ENCODE assay signal across 17 mouse cellular contexts in the genomic region with DNA sequence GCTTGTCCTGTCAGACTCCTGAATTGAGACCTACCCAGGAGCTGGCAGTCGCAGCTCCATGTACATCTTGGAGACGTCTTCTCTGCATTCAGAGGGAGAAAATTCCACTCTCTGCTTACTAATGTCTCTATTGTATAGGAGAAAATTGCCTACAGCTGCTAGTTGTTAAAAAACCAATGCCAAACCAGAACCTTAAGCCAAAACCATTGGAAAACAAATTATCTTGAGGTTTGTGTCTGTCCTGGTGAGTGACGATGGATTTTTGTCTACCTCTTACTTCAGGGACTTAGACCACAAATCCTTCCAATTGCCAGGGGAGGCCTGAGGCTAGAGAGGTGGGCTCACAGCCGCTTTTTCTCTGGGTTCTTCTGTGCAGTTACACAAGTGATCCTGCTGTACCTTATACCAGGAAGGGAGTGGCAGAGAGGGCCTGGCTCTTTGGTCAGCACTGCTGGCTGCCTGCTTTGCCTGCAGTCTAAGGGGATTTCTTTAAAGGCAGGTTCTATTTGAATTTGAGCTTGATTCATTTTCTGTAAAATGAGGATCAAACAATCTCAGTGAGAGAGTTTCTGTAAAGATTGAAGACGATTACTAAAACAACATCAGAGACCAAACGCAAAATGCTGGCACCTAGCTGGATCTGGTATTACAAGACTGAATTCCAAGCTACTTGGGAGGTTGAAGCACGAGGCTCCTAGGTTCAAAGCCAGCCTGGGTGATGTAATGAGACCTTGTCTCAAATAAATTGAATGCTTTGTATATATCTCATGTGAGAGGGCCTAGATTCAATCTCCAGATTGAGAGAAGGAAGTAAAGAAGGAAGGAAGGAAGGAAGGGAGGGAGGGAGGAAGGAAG.
DNase-seq lines count a peak whose midpoint lies in the region; ATAC-seq and TF ChIP-seq lines count a peak whose summit lies in the region.
"Had no signal": no experiment of that assay in that cellular context is flagged by ENCODE, and none has a peak within 500 bp of the region (broad histone marks: within the 10 kb centered on the region; RNA-seq: fewer than 3 reads in every experiment).

No protein-coding gene starts in this region.

- ATAC-seq in heart, embryonic 12.5 days (ENCODE audit: insufficient number of reproducible peaks, low FRiP score) = no peak
- no peak for ATAC-seq in limb, embryonic 13.5 days (ENCODE audit: low FRiP score, low read depth)
- peak; percentile 63; the same call in 1 of the 2 replicates for ATAC-seq in embryonic facial prominence, embryonic 14.5 days (ENCODE audit: low read depth)
- ATAC-seq in stomach, postnatal 0 days (ENCODE audit: low FRiP score, low TSS enrichment) = no peak

- H3K4me1 ChIP-seq in heart, embryonic 12.5 days (replicated peaks) = peaks cover 46% of the 10 kb centered on the region
- H3K4me1 ChIP-seq in limb, embryonic 13.5 days = peaks cover 11% of the 10 kb centered on the region; the same call in 1 of the 2 replicates
- H3K4me1 ChIP-seq in limb, embryonic 10.5 days = peaks cover 5% of the 10 kb centered on the region; the same call in 1 of the 2 replicates
- peaks cover 20% of the 10 kb centered on the region for H3K4me1 ChIP-seq in embryonic facial prominence, embryonic 14.5 days (ENCODE audit: control insufficient read depth, insufficient read depth, low read length)
- H3K4me1 ChIP-seq in stomach, postnatal 0 days (replicated peaks; ENCODE audit: control insufficient read depth, insufficient read depth) = no peaks in the 10 kb centered on the region
- H3K4me1 ChIP-seq: midbrain, embryonic 12.5 days had no signal

- no peak overlapping the region for H3K9ac ChIP-seq in heart, embryonic 12.5 days
- no peak overlapping the region for H3K9ac ChIP-seq in limb, embryonic 13.5 days
- no peak overlapping the region for H3K9ac ChIP-seq in embryonic facial prominence, embryonic 14.5 days (ENCODE audit: low read depth, low read length)
- H3K9ac ChIP-seq in stomach, postnatal 0 days (ENCODE audit: low read length) = no peak overlapping the region
- H3K9ac ChIP-seq: hindbrain, embryonic 14.5 days; liver, embryonic 14.5 days; midbrain, embryonic 12.5 days had no signal

- H3K4me2 ChIP-seq in heart, embryonic 12.5 days = no peak overlapping the region
- H3K4me2 ChIP-seq in limb, embryonic 13.5 days (replicated peaks) = no peak overlapping the region
- no peak overlapping the region for H3K4me2 ChIP-seq in embryonic facial prominence, embryonic 14.5 days (ENCODE audit: low read depth, low read length)
- H3K4me2 ChIP-seq in stomach, postnatal 0 days (replicated peaks; ENCODE audit: low read depth) = no peak overlapping the region
- H3K4me2 ChIP-seq: hindbrain, embryonic 14.5 days; midbrain, embryonic 12.5 days had no signal

- TF ChIP-seq EP300 in stomach, postnatal 0 days (optimal IDR thresholded peaks at IDR 0.05) = no peak

- DNase-seq in heart, adult 8-10 months (ENCODE audit: low spot score) = no peak
- DNase-seq in limb, embryonic 10.5 days (ENCODE audit: low spot score) = no peak
- peak; percentile 53 for DNase-seq in embryonic facial prominence, embryonic 14.5 days (ENCODE audit: low spot score)
- DNase-seq in stomach, postnatal 0 days (ENCODE audit: low spot score) = no peak
- no peak for DNase-seq in ovary, adult 18-20 months (ENCODE audit: low spot score)
- DNase-seq: cerebellum, adult 8-10 months; embryo, embryonic 11 days; kidney, adult 18-20 months; kidney, postnatal 25 days; lung, postnatal 10 days; right cerebral cortex, postnatal 25 days; thymus, adult 18-20 months had no signal

- peaks cover 61% of the 10 kb centered on the region for H3K36me3 ChIP-seq in heart, embryonic 12.5 days
- peaks cover 31% of the 10 kb centered on the region for H3K36me3 ChIP-seq in limb, embryonic 13.5 days
- H3K36me3 ChIP-seq in limb, embryonic 10.5 days = peaks cover 7% of the 10 kb centered on the region; the same call in 1 of the 2 replicates
- H3K36me3 ChIP-seq in embryonic facial prominence, embryonic 14.5 days (ENCODE audit: control insufficient read depth, insufficient read depth, low read length) = 0 out of 2 replicates have a peak, but pooled peaks cover 10% of the 10 kb centered on the region
- H3K36me3 ChIP-seq in stomach, postnatal 0 days (ENCODE audit: control insufficient read depth, insufficient read depth, low read length) = peaks cover 6% of the 10 kb centered on the region

- 72% methylated on average over 7 of the region's 7 CpGs for WGBS in heart, embryonic 12.5 days
- WGBS in limb, embryonic 13.5 days = 53% methylated on average over 7 of the region's 7 CpGs
- 81% methylated on average over 7 of the region's 7 CpGs for WGBS in limb, embryonic 10.5 days
- 36% methylated on average over 7 of the region's 7 CpGs for WGBS in embryonic facial prominence, embryonic 14.5 days
- 65% methylated on average over 7 of the region's 7 CpGs for WGBS in stomach, postnatal 0 days

- TF ChIP-seq CTCF in stomach, postnatal 0 days (IDR thresholded peaks at IDR 0.05; ENCODE audit: low read depth) = no peak

- H3K27ac ChIP-seq in heart, embryonic 12.5 days (ENCODE audit: poor library complexity, severe bottlenecking) = peak overlapping the region; percentile 45
- peak overlapping the region; percentile 6; the same call in 1 of the 2 replicates for H3K27ac ChIP-seq in limb, embryonic 13.5 days
- H3K27ac ChIP-seq in limb, embryonic 10.5 days = no peak overlapping the region
- peak overlapping the region; percentile 68 for H3K27ac ChIP-seq in embryonic facial prominence, embryonic 14.5 days (replicated peaks; ENCODE audit: low read depth, low read length)
- 0 out of 2 replicates have a peak overlapping the region, but pooled peaks have one; percentile 10 for H3K27ac ChIP-seq in stomach, postnatal 0 days (replicated peaks)
- H3K27ac ChIP-seq: hindbrain, embryonic 14.5 days; liver, embryonic 14.5 days; midbrain, embryonic 12.5 days had no signal

- no peak overlapping the region for H3K4me3 ChIP-seq in heart, embryonic 12.5 days
- no peak overlapping the region for H3K4me3 ChIP-seq in limb, embryonic 13.5 days
- no peak overlapping the region for H3K4me3 ChIP-seq in limb, embryonic 10.5 days
- H3K4me3 ChIP-seq in embryonic facial prominence, embryonic 14.5 days (ENCODE audit: low read depth, low read length) = no peak overlapping the region
- H3K4me3 ChIP-seq in stomach, postnatal 0 days (ENCODE audit: low read depth, low read length) = no peak overlapping the region
- H3K4me3 ChIP-seq: midbrain, embryonic 12.5 days had no signal

- H3K27me3 ChIP-seq in heart, embryonic 12.5 days (replicated peaks) = no peaks in the 10 kb centered on the region
- no peaks in the 10 kb centered on the region for H3K27me3 ChIP-seq in limb, embryonic 13.5 days
- no peaks in the 10 kb centered on the region for H3K27me3 ChIP-seq in limb, embryonic 10.5 days (ENCODE audit: low read depth, poor library complexity, severe bottlenecking)
- no peaks in the 10 kb centered on the region for H3K27me3 ChIP-seq in embryonic facial prominence, embryonic 14.5 days (replicated peaks; ENCODE audit: control insufficient read depth, insufficient read depth, low read length)
- no peaks in the 10 kb centered on the region for H3K27me3 ChIP-seq in stomach, postnatal 0 days (ENCODE audit: control insufficient read depth, insufficient read depth, low read length)
- H3K27me3 ChIP-seq: midbrain, embryonic 12.5 days had no signal

- H3K9me3 ChIP-seq in heart, embryonic 12.5 days (replicated peaks) = no peaks in the 10 kb centered on the region
- H3K9me3 ChIP-seq in limb, embryonic 13.5 days = peaks cover 7% of the 10 kb centered on the region; the same call in 1 of the 2 replicates
- no peaks in the 10 kb centered on the region for H3K9me3 ChIP-seq in limb, embryonic 10.5 days (replicated peaks)
- no peaks in the 10 kb centered on the region for H3K9me3 ChIP-seq in embryonic facial prominence, embryonic 14.5 days (ENCODE audit: control insufficient read depth, low read length)
- H3K9me3 ChIP-seq in stomach, postnatal 0 days (ENCODE audit: control insufficient read depth, low read length) = no peaks in the 10 kb centered on the region
- H3K9me3 ChIP-seq: midbrain, embryonic 12.5 days had no signal
